Mouse (Mus musculus) stomach, postnatal 0 days (tissue): ENCODE results near the gene Nup107. TPM values are rescaled to one million over a fixed set of nuclear protein-coding genes. Genes with fewer than 3 reads are reported as not detected.

Experiments
- ATAC-seq: fragments of 200-750 bp; cut with Nextera tagmentation; 2 replicates; pipeline ENCODE4 v1.8.0; 2017; ENCODE audit not compliant: low FRiP score, low TSS enrichment
- DNase-seq: peaks from one replicate; pipeline ENCODE4 v3.0.0-alpha.2; 2016; ENCODE audit warnings: low spot score
- H3K27ac ChIP-seq: fragments of 300-500 bp; sonication (generic); replicated peaks from 2 replicates; pipeline ENCODE4 v1.5.1; 2014; ENCODE audit warnings: mild to moderate bottlenecking, control low read depth
- H3K27me3 ChIP-seq: fragments of 300-500 bp; sonication (generic); 2 replicates; pipeline ENCODE4 v1.6.1; 2014; ENCODE audit warnings: low read length; ENCODE audit not compliant: control insufficient read depth, insufficient read depth
- H3K36me3 ChIP-seq: fragments of 300-500 bp; sonication (generic); 2 replicates; pipeline ENCODE4 v1.6.1; 2014; ENCODE audit warnings: low read length, mixed read lengths; ENCODE audit not compliant: control insufficient read depth, insufficient read depth
- H3K4me1 ChIP-seq: fragments of 300-500 bp; sonication (generic); replicated peaks from 2 replicates; pipeline ENCODE4 v1.6.1; 2014; ENCODE audit warnings: antibody characterized with exemption; ENCODE audit not compliant: control insufficient read depth, insufficient read depth
- H3K4me2 ChIP-seq: fragments of 300-500 bp; sonication (generic); replicated peaks from 2 replicates; pipeline ENCODE4 v1.6.1; 2014; ENCODE audit warnings: low read depth, mild to moderate bottlenecking, control low read depth, moderate library complexity
- H3K4me3 ChIP-seq: fragments of 300-500 bp; sonication (generic); 2 replicates; pipeline ENCODE4 v1.5.1; 2014; ENCODE audit warnings: low read depth, low read length, control low read depth
- H3K9ac ChIP-seq: fragments of 300-500 bp; sonication (generic); 2 replicates; pipeline ENCODE4 v1.6.1; 2014; ENCODE audit warnings: mild to moderate bottlenecking, low read length, control low read depth, mixed read lengths
- H3K9me3 ChIP-seq: fragments of 300-500 bp; sonication (generic); 2 replicates; pipeline ENCODE4 v1.6.1; 2016; ENCODE audit warnings: low read length; ENCODE audit not compliant: control insufficient read depth
- CTCF ChIP-seq: IDR thresholded peaks from 2 replicates; pipeline ENCODE4 v1.5.1; 2016; ENCODE audit warnings: antibody characterized with exemption, low read depth, mild to moderate bottlenecking, moderate library complexity
- EP300 ChIP-seq: optimal IDR thresholded peaks from 2 replicates; pipeline ENCODE3; 2016; ENCODE audit warnings: antibody characterized with exemption
- WGBS: fragments of 180-500 bp; shearing (Covaris S2); extraction: QIAGEN DNeasy Blood & Tissue Kit; methylation state at CpG from one replicate; pipeline ENCODE4 v1.1.7; 2014; 5-methylcytosine and 5-hydroxymethylcytosine counted together
- polyA plus RNA-seq: library from polyadenylated mRNA; unstranded; fragments of >200 nt; fragmentation: Nextera tagmentation; extraction: Ambion mirVana; gene quantifications from 2 replicates; pipeline ENCODE4 v1.2.1, GENCODE M21; 2015

Gene Nup107
- polyA plus RNA-seq, 1 experiment from 2014 or later, result 16.5 TPM

DNA sequence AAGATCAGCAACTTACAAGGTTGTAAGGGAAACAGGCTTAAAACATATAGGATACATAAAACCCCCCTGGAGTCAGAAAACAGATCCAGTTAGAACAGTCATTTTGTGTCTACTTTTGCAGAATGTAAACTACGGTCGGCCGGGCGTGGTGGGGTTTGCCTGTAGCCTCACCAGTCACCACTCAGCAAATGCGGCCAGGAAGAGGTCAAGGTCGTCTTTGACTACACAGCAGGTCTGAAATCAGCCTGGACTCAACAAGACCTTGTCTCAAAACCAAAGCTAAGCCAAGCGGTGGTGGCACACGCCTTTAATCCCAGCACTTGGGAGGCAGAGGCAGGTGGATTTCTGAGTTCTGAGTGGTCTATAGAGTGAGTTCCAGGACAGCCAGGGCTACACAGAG lies 19.1 kb upstream of the Nup107 start:
- no peak for TF ChIP-seq EP300
- no peak for TF ChIP-seq CTCF
- WGBS, result 90% methylated on average over 8 of the region's 8 CpGs
- peaks cover 17% of the 10 kb centered on the region for H3K36me3 ChIP-seq
- no peak for DNase-seq
- no peaks in the 10 kb centered on the region for H3K9me3 ChIP-seq
- no peak overlapping the region for H3K4me2 ChIP-seq
- H3K9ac ChIP-seq, result no peak overlapping the region
- H3K27me3 ChIP-seq, result no peaks in the 10 kb centered on the region
- H3K4me1 ChIP-seq, result no peaks in the 10 kb centered on the region
- no peak for ATAC-seq
- no peak overlapping the region for H3K4me3 ChIP-seq
- H3K27ac ChIP-seq, result no peak overlapping the region

DNA sequence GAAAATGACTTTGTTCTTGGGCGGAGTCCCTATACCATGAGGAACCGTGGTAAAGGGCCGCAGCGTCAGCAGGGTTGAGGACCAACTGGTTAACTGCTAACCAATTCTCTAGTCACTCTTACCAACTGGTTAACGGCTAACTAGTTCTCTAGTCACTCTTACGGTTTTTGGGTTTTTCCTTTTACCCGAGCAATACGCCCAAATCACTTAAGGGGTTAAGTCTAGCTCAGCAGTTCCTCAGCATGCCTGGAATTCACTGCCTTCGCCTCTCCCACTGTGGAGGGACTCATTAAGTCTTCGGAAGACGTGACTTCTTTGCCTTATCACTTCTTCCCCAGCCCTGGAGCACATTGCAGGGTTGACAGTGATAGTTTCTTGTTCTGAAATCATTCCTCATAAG lies 18.0 kb upstream of the Nup107 start:
- Histone ChIP-seq H3K4me2 (no peak overlapping the region), H3K27ac (no peak overlapping the region), H3K27me3 (no peaks in the 10 kb centered on the region), H3K9me3 (no peaks in the 10 kb centered on the region), H3K4me1 (no peaks in the 10 kb centered on the region), H3K4me3 (no peak overlapping the region), H3K9ac (no peak overlapping the region), H3K36me3 (peaks cover 13% of the 10 kb centered on the region)
- ATAC-seq (no peak), DNase-seq (no peak)
- WGBS, result 77% methylated on average over 11 of the region's 11 CpGs
- TF ChIP-seq EP300, result no peak
- no peak for TF ChIP-seq CTCF

DNA sequence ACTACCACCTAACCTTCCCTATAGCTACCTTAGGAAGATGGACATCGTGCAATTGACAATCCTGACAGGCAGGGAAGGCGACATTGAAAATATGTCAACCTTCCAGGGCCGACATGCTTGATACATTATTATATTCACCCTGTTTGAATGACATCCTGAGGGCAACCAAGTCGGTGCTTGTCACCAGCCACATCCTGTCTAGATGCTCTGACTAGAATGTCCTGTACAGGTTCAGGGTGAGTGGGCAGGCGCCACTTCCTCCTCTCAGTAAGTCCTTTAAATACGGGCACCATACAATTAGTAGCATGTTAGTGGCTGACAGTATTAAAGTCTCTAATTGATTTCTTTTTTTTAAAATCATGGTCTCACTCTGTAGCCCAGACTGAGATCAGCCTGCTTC lies 15.6 kb upstream of the Nup107 start:
- Histone ChIP-seq H3K4me2 (no peak overlapping the region), H3K9ac (no peak overlapping the region), H3K9me3 (no peaks in the 10 kb centered on the region), H3K36me3 (peaks cover 2% of the 10 kb centered on the region), H3K27me3 (no peaks in the 10 kb centered on the region), H3K4me1 (no peaks in the 10 kb centered on the region), H3K4me3 (no peak overlapping the region), H3K27ac (no peak overlapping the region)
- TF ChIP-seq EP300 (no peak), CTCF (no peak)
- DNase-seq (no peak), ATAC-seq (no peak)
- WGBS, result 81% methylated on average over 6 of the region's 6 CpGs

DNA sequence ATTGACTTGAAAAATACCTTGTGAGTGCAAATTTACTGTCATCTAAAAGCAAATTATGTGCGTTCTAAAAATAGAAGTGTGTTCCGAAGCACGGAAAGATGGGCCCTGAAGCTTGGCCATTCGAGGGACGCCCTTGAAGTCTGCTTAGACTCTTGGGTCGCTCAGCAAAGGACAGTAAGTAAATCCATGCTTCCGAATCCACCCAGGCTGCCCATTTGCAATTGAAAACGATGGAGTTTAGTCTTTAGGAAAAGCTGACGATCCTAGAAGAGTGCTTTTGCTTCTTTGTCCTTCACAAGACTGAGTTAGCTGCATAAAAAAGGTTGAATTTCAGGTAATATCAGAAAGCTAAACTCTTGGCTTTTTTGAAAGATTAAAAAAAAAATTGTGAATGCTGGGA lies 13.4 kb upstream of the Nup107 start:
- 50% methylated on average over 9 of the region's 9 CpGs for WGBS
- no peak for ATAC-seq

DNA sequence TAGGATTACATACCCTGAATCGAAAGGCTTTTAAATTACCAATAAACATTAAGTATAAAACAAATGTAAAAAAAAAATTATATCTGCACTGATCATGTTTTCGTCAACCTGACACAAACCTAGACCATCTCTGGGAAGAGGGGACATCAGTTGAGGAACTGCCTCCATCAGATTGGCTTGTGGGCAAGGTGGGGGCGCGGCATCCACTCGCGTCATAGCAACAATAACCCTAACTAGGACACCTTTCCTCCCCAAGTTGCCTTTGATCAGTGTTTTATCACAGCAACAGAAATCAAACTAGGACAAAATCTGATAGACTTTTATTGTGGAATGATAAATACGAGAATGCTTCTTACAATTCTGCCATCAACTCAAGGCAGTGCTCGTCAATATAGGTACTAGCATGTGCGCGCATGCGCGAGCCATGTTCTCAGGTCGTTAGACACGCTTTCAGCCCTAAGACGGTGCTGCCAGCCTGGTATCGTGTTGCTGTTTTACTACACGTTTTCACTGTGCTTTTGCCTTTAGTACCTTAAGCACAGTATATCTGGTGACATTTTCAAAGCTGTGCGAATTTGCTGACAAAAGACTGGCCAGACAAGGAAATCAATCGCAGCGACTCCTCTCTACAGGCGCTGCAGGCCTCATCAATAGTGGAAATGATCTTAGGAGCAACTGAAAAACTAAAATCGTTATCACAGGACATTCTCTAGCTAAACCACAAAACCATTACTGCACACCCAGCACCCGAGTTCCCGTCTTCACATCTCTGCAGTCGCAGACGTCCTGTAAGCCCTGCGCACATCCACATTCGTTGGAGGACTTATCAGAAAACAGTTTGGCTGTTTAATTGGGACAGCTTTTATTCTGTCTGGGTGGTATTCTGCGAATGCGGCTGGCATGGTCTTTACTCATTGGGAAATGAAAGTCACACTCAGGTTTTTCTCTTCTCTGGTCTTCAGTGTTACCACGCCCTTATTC lies 11.7 kb upstream of the Nup107 start:
- no peak for DNase-seq
- Histone ChIP-seq H3K4me2 (no peak overlapping the region), H3K9me3 (no peaks in the 10 kb centered on the region), H3K4me1 (no peaks in the 10 kb centered on the region), H3K27me3 (no peaks in the 10 kb centered on the region), H3K36me3 (no peaks in the 10 kb centered on the region), H3K4me3 (no peak overlapping the region), H3K9ac (no peak overlapping the region), H3K27ac (no peak overlapping the region)
- TF ChIP-seq EP300 (no peak), CTCF (no peak)
- 85% methylated on average over 31 of the region's 31 CpGs for WGBS
- no peak for ATAC-seq

More for the DNA sequence above, 13.4 kb upstream of the Nup107 start:
- no peaks in the 10 kb centered on the region for H3K9me3 ChIP-seq
- DNase-seq, result no peak
- no peaks in the 10 kb centered on the region; the same call in 1 of the 2 replicates for H3K36me3 ChIP-seq
- H3K4me1 ChIP-seq, result no peaks in the 10 kb centered on the region
- H3K4me3 ChIP-seq, result no peak overlapping the region
- H3K4me2 ChIP-seq, result no peak overlapping the region
- no peak for TF ChIP-seq EP300
- no peak for TF ChIP-seq CTCF
- no peak overlapping the region for H3K27ac ChIP-seq
- H3K27me3 ChIP-seq, result no peaks in the 10 kb centered on the region
- no peak overlapping the region for H3K9ac ChIP-seq

DNA sequence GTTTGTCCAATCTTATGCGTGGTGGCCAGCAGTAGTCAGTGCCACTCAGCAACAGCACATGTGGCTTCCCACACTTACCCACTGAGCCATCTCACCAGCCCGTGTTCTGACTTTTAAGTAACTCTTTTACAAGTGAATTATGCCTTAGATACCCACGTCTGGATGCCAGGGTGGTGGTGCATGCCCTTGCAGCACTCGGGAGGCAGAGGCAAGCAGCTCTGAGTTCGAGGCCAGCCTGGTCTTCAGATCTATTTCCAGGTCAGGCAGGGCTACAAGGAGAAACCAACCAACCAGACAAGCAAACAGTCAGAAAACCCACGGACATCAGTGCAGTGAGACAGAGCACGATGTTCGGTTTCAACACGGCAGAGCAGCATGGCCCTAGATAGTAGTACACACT lies 9.4 kb upstream of the Nup107 start:
- Histone ChIP-seq H3K4me1 (no peaks in the 10 kb centered on the region), H3K9me3 (no peaks in the 10 kb centered on the region), H3K36me3 (no peaks in the 10 kb centered on the region), H3K27ac (no peak overlapping the region), H3K9ac (no peak overlapping the region), H3K4me2 (no peak overlapping the region), H3K4me3 (no peak overlapping the region), H3K27me3 (no peaks in the 10 kb centered on the region)
- ATAC-seq (no peak), DNase-seq (no peak)
- TF ChIP-seq EP300 (no peak), CTCF (no peak)
- 93% methylated on average over 9 of the region's 9 CpGs for WGBS
